Mouse (Mus musculus): ENCODE results near the gene Ces1g.

The Ces1g gene

GRCm38 (mm10) chr8:93337207-93337606, at the start of gene Ces1g:
TSS of gene Ces1g (minus strand) at chr8:93337308.
- DNase-seq (ENCODE audit: low spot score in 2 of 2) = no peak

- DNase-seq (ENCODE audit: low spot score in 2 of 2) = no peak
Measured at GRCm38 (mm10) chr8:93379625-93380024, 42.5 kb upstream of the Ces1g start, which contains the start of gene Ces1h. TSS of gene Ces1h (minus strand) at chr8:93379725.

- no peak for DNase-seq (ENCODE audit: low spot score in 2 of 2)
Measured at GRCm38 (mm10) chr8:93369481-93369880, 32.4 kb upstream of the Ces1g start.

GRCm38 (mm10) chr8:93360113-93360512, 23.0 kb upstream of the Ces1g start:
- DNase-seq (ENCODE audit: low spot score in 2 of 2) = no peak

GRCm38 (mm10) chr8:93339531-93339930, 2.4 kb upstream of the Ces1g start:
- no peak for DNase-seq (ENCODE audit: low spot score in 2 of 2)

GRCm38 (mm10) chr8:93332703-93333102, 4.4 kb downstream of the Ces1g start:
- no peak for DNase-seq (ENCODE audit: low spot score in 2 of 2)

GRCm38 (mm10) chr8:93331151-93331550, 6.0 kb downstream of the Ces1g start:
- DNase-seq (ENCODE audit: low spot score in 2 of 2) = no peak

- DNase-seq (ENCODE audit: low spot score in 2 of 2) = no peak
Measured at GRCm38 (mm10) chr8:93325123-93325522, 12.0 kb downstream of the Ces1g start.

GRCm38 (mm10) chr8:93317031-93317430, 20.1 kb downstream of the Ces1g start:
- DNase-seq (ENCODE audit: low spot score in 2 of 2) = no peak

GRCm38 (mm10) chr8:93315557-93315956, 21.6 kb downstream of the Ces1g start:
- DNase-seq (ENCODE audit: low spot score in 2 of 2) = no peak

- DNase-seq (ENCODE audit: low spot score in 2 of 2) = no peak
Measured at GRCm38 (mm10) chr8:93283896-93284295, 53.2 kb downstream of the Ces1g start.

GRCm38 (mm10) chr8:93282349-93282748, 54.8 kb downstream of the Ces1g start:
- DNase-seq (ENCODE audit: low spot score in 2 of 2) = no peak

GRCm38 (mm10) chr8:93279556-93279955, 57.6 kb downstream of the Ces1g start, which contains the start of gene Ces1f:
TSS of gene Ces1f (minus strand) at chr8:93279747.
- DNase-seq (ENCODE audit: low spot score in 2 of 2) = no peak

GRCm38 (mm10) chr8:93278176-93278805, 58.8 kb downstream of the Ces1g start:
- DNase-seq (ENCODE audit: low spot score in 2 of 2) = no peak

- no peak for DNase-seq (ENCODE audit: low spot score in 2 of 2)
Measured at GRCm38 (mm10) chr8:93274609-93275008, 62.5 kb downstream of the Ces1g start.

- DNase-seq (ENCODE audit: low spot score in 2 of 2) = no peak
Measured at GRCm38 (mm10) chr8:93273321-93273720, 63.8 kb downstream of the Ces1g start.

GRCm38 (mm10) chr8:93272686-93273085, 64.4 kb downstream of the Ces1g start:
- no peak for DNase-seq (ENCODE audit: low spot score in 2 of 2)

GRCm38 (mm10) chr8:93261436-93261835, 75.7 kb downstream of the Ces1g start:
- DNase-seq (ENCODE audit: low spot score in 2 of 2) = no peak

- DNase-seq (ENCODE audit: low spot score in 2 of 2) = no peak
Measured at GRCm38 (mm10) chr8:93252400-93252925, 84.6 kb downstream of the Ces1g start.
